Mouse (Mus musculus): ENCODE data around the gene Epb41l4b. TPM values are rescaled to one million over a fixed set of nuclear protein-coding genes. Genes with fewer than 3 reads are reported as not detected.

Epb41l4b gene
- total RNA-seq, 1 experiment from 2014 or later, result 5.4 TPM

GRCm38 (mm10) chr4:56943258-56943657 is 200.0 kb downstream of the Epb41l4b start:
- DNase-seq, result no peak

- no peak for DNase-seq
These were observed 200.7 kb downstream of the Epb41l4b start for GRCm38 (mm10) chr4:56942567-56942966.

Other genes with a start within 250 kb of the Epb41l4b start
- 36.5 and 37.0 TPM in 2 replicates for gene Tmem245, start 196.0 kb downstream of the Epb41l4b start, total RNA-seq (2021)
- 0.41 and 0.71 TPM in 2 replicates for gene Frrs1l, start 153.0 kb downstream of the Epb41l4b start, total RNA-seq (2021)
- gene Ptpn3, start 158.4 kb upstream of the Epb41l4b start, total RNA-seq (2021), result 19.0 and 26.2 TPM in 2 replicates